Comparison of ENCODE assay signal across 8 mouse cellular contexts in the genomic region with DNA sequence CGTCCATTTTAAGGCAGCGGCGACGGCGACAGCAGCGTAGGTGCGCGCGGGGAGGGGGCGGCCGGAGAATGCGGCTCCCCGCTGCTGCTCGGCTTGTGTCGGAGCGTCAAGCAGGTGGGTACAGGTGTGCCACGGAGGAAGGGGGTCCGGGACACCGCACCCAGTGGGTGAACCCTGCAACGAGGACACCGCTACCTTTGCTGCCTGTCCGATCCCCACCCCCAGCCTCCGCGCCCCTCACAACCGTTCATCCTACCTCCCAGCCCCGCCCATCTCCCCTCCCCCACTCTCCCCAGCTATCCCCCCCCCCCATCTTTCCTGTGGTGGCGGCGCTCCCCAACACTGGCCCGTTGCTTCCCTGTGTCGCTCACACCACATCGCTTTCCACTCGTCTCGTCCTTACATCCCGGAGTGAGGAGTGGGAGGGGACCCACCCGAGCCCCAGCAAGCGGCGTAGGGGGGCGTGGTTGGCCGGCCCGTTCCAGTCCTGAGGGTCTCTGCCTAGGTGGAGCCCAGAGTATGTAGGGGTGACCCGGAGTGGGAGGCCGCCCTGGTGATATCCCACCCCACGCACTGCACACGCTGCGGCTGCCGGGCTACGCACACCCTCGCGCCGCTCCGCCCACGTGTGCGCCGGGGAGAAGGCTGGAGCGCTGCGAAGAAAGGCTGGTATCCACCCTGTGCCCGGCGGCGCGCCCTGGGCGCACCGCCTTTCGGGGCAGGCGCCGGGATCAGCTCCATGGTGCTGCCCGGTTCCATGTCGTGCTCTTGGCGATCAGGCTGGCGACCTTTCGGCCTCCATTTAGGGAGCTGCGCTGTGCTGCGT. TPM values are rescaled to one million over a fixed set of nuclear protein-coding genes. Genes with fewer than 3 reads are reported as not detected.
DNase-seq lines count a peak whose midpoint lies in the region; ATAC-seq and TF ChIP-seq lines count a peak whose summit lies in the region.

No protein-coding gene starts in this region.

- under 1% methylated on average over 71 of the region's 72 CpGs for WGBS in kidney, adult 2 months
- under 1% methylated on average over 67 of the region's 72 CpGs for WGBS in hindbrain, embryonic 15.5 days
- WGBS in liver, embryonic 13.5 days (ENCODE audit: insufficient replicate concordance): 2% methylated on average over 72 of the region's 72 CpGs

- ATAC-seq in common myeloid progenitor, adult 5-6 weeks (replicated peaks; ENCODE audit: low read depth, poor library complexity, severe bottlenecking): peak; percentile 57
- peak; percentile 88 for ATAC-seq in hindbrain, embryonic 15.5 days (ENCODE audit: low FRiP score, low read depth)
- ATAC-seq in liver, embryonic 13.5 days (ENCODE audit: low read depth): no peak

- peak overlapping the region; percentile 90 for H3K4me2 ChIP-seq in hindbrain, embryonic 15.5 days
- H3K4me2 ChIP-seq in liver, embryonic 13.5 days: peak overlapping the region; percentile 70

- H3K9me3 ChIP-seq in hindbrain, embryonic 15.5 days: no peaks in the 10 kb centered on the region
- H3K9me3 ChIP-seq in liver, embryonic 13.5 days (replicated peaks): no peaks in the 10 kb centered on the region

- DNase-seq in kidney, adult 2 months: no peak
- DNase-seq in kidney, postnatal 25 days: no peak
- DNase-seq in R1 (ENCODE audit: low read depth, low spot score): peak; percentile 66
- no peak for DNase-seq in liver, embryonic 13.5 days
- DNase-seq in right cerebral cortex, adult 2 months (ENCODE audit: low spot score in 2 of 2): peak; percentile 56 to 58
- no peak for DNase-seq in urinary bladder, adult 2 months (ENCODE audit: low spot score)

- H3K27me3 ChIP-seq in kidney, adult 2 months (replicated peaks; ENCODE audit: control insufficient read depth, insufficient read depth, low read length): peaks cover 5% of the 10 kb centered on the region
- H3K27me3 ChIP-seq in hindbrain, embryonic 15.5 days: peaks cover 8% of the 10 kb centered on the region; the same call in 1 of the 2 replicates
- H3K27me3 ChIP-seq in liver, embryonic 13.5 days: peaks cover 72% of the 10 kb centered on the region

- H3K27ac ChIP-seq in kidney, adult 2 months (ENCODE audit: insufficient read depth, low read depth, low read length): no peak overlapping the region
- H3K27ac ChIP-seq in hindbrain, embryonic 15.5 days (replicated peaks): peak overlapping the region; percentile 90
- no peak overlapping the region for H3K27ac ChIP-seq in liver, embryonic 13.5 days

- H3K9ac ChIP-seq in hindbrain, embryonic 15.5 days: peak overlapping the region; percentile 85
- no peak overlapping the region for H3K9ac ChIP-seq in liver, embryonic 13.5 days

- H3K36me3 ChIP-seq in kidney, adult 2 months (ENCODE audit: control insufficient read depth, insufficient read depth, low read length): no peaks in the 10 kb centered on the region
- 0 out of 2 replicates have a peak, but pooled peaks cover 2% of the 10 kb centered on the region for H3K36me3 ChIP-seq in hindbrain, embryonic 15.5 days
- H3K36me3 ChIP-seq in liver, embryonic 13.5 days: no peaks in the 10 kb centered on the region

- TF ChIP-seq POLR2A in kidney, adult 2 months (IDR thresholded peaks at IDR 0.05; ENCODE audit: low read depth, low read length): no peak

- H3K4me1 ChIP-seq in kidney, adult 2 months (ENCODE audit: control insufficient read depth, insufficient read depth, low read length): no peaks in the 10 kb centered on the region
- peaks cover 27% of the 10 kb centered on the region for H3K4me1 ChIP-seq in hindbrain, embryonic 15.5 days (replicated peaks)
- peaks cover 13% of the 10 kb centered on the region for H3K4me1 ChIP-seq in liver, embryonic 13.5 days (replicated peaks)

- peak overlapping the region; percentile 42 for H3K4me3 ChIP-seq in kidney, adult 2 months (ENCODE audit: insufficient read depth, low read depth, low read length)
- peak overlapping the region; percentile 82 for H3K4me3 ChIP-seq in hindbrain, embryonic 15.5 days
- H3K4me3 ChIP-seq in liver, embryonic 13.5 days (replicated peaks): peak overlapping the region; percentile 52

- no peak for TF ChIP-seq CTCF in kidney, adult 2 months (conservative IDR thresholded peaks at IDR 0.05; ENCODE audit: insufficient read depth, insufficient read length, low read depth, low read length)

RNA-seq across cellular contexts. Expression of gene Wfs1, which starts 39.7 kb away (rescaled TPM):
- 18.8 and 20.0 TPM in 2 replicates for polyA plus RNA-seq in kidney, adult 2 months (2012; rRNA removed)
- 0.64 and 1.4 TPM in 2 replicates for total RNA-seq in common myeloid progenitor, adult 5-6 weeks (2017)
- polyA plus RNA-seq in hindbrain, embryonic 15.5 days (2015; fragmentation: Nextera tagmentation; extraction: Ambion mirVana): 8.8 TPM in 2 replicates
- 1.1 and 1.2 TPM in 2 replicates for polyA plus RNA-seq in liver, embryonic 13.5 days (2015; fragmentation: Nextera tagmentation; extraction: Ambion mirVana)
- 14.2 and 24.8 TPM in 2 replicates for polyA plus RNA-seq in urinary bladder, adult 2 months (2012; rRNA removed)

RNA-seq across cellular contexts. Expression of gene Gm1043, which starts 56.5 kb away (rescaled TPM):
- polyA plus RNA-seq in kidney, adult 2 months (2012; rRNA removed): 0.08 TPM in 2 replicates
- not detected in 2 replicates for total RNA-seq in common myeloid progenitor, adult 5-6 weeks (2017)
- 1.5 and 2.2 TPM in 2 replicates for polyA plus RNA-seq in hindbrain, embryonic 15.5 days (2015; fragmentation: Nextera tagmentation; extraction: Ambion mirVana)
- not detected in 2 replicates for polyA plus RNA-seq in liver, embryonic 13.5 days (2015; fragmentation: Nextera tagmentation; extraction: Ambion mirVana)
- 0.19 and 0.21 TPM in 2 replicates for polyA plus RNA-seq in urinary bladder, adult 2 months (2012; rRNA removed)

Comparison
In these comparisons a context has a peak if more than half of its experiments do, and no peak if none do; other contexts are left out.
1. DNase-seq: peak in R1 (single experiment) and right cerebral cortex, adult 2 months (2 of 2); none in kidney, adult 2 months (single experiment), kidney, postnatal 25 days (0 of 2), liver, embryonic 13.5 days (single experiment) and urinary bladder, adult 2 months (single experiment).
2. Peak in every context shown above with its lines, with median percentiles within 50 percentile points of each other: H3K4me3 ChIP-seq.